Mouse (Mus musculus) kidney, adult 2 months (tissue): ENCODE results near the gene Pip4k2c.

ENCODE experiments used
- CTCF ChIP-seq: fragments of 200-500 bp; conservative IDR thresholded peaks from 2 replicates; pipeline ENCODE4 v1.5.1; 2011; ENCODE audit warnings: low read depth, mild to moderate bottlenecking, control low read depth, low read length, moderate library complexity, mixed read lengths; ENCODE audit not compliant: insufficient read depth, insufficient read length
- POLR2A ChIP-seq: fragments of 200-500 bp; IDR thresholded peaks from one replicate; pipeline ENCODE4 v1.6.1; 2011; ENCODE audit warnings: low read depth, low read length, control low read depth

GRCm38 (mm10) chr10:127178286-127179027 is 32.9 kb downstream of the Pip4k2c start:
- TF ChIP-seq POLR2A: no peak
- no peak for TF ChIP-seq CTCF
